9 mouse cellular contexts compared by ENCODE assay signal in genomic region chr3:145614362-145615115, GRCm38 (mm10). TPM values are rescaled to one million over a fixed set of nuclear protein-coding genes. Genes with fewer than 3 reads are reported as not detected.
DNase-seq lines count a peak whose midpoint lies in the region; ATAC-seq and TF ChIP-seq lines count a peak whose summit lies in the region.
"Had no signal": no experiment of that assay in that cellular context is flagged by ENCODE, and none has a peak within 500 bp of the region (broad histone marks: within the 10 kb centered on the region; RNA-seq: fewer than 3 reads in every experiment).

No protein-coding gene starts in this region.

- ATAC-seq in forebrain, embryonic 12.5 days (ENCODE audit: low FRiP score): peak; percentile 54
- peak; percentile 50 for ATAC-seq in hindbrain, embryonic 16.5 days
- ATAC-seq in neural tube, embryonic 15.5 days (ENCODE audit: low FRiP score): peak; percentile 30; the same call in 1 of the 2 replicates

- peak overlapping the region; percentile 38 for H3K4me3 ChIP-seq in gastrocnemius, adult 2 months
- no peak overlapping the region for H3K4me3 ChIP-seq in forebrain, embryonic 12.5 days (replicated peaks)
- no peak overlapping the region for H3K4me3 ChIP-seq in hindbrain, embryonic 16.5 days (ENCODE audit: low read length)
- H3K4me3 ChIP-seq in neural tube, embryonic 15.5 days (replicated peaks): no peak overlapping the region

- no peaks in the 10 kb centered on the region for H3K36me3 ChIP-seq in forebrain, embryonic 12.5 days (replicated peaks)
- no peaks in the 10 kb centered on the region for H3K36me3 ChIP-seq in hindbrain, embryonic 16.5 days (ENCODE audit: control insufficient read depth, insufficient read depth, low read length)
- H3K36me3 ChIP-seq in neural tube, embryonic 15.5 days: no peaks in the 10 kb centered on the region

- 19% methylated on average over 17 of the region's 17 CpGs for WGBS in forebrain, embryonic 12.5 days
- 14% methylated on average over 17 of the region's 17 CpGs for WGBS in hindbrain, embryonic 16.5 days
- WGBS in neural tube, embryonic 15.5 days: 18% methylated on average over 17 of the region's 17 CpGs

- intact Hi-C loops in gastrocnemius, adult 2 months (cut with DNase I): no loop called here

- DNase-seq in gastrocnemius, adult 2 months: peak; percentile 52
- no peak for DNase-seq in gastrocnemius, postnatal 25 days
- DNase-seq in lung, adult 18-20 months: peak; percentile 64 to 76
- DNase-seq in thymus, postnatal 4 days: no peak
- DNase-seq in right cerebral cortex, postnatal 36 days (ENCODE audit: low spot score in 2 of 2): no peak

- no peaks in the 10 kb centered on the region for H3K9me3 ChIP-seq in forebrain, embryonic 12.5 days
- H3K9me3 ChIP-seq in hindbrain, embryonic 16.5 days (ENCODE audit: control insufficient read depth, low read length): no peaks in the 10 kb centered on the region
- H3K9me3 ChIP-seq in neural tube, embryonic 15.5 days (replicated peaks): no peaks in the 10 kb centered on the region

- TF ChIP-seq CTCF in gastrocnemius, adult 2 months (IDR thresholded peaks at IDR 0.05): no peak

- peaks cover 14% of the 10 kb centered on the region for H3K4me1 ChIP-seq in forebrain, embryonic 12.5 days
- peaks cover 11% of the 10 kb centered on the region for H3K4me1 ChIP-seq in hindbrain, embryonic 16.5 days (ENCODE audit: control insufficient read depth, insufficient read depth, low read depth, low read length)
- peaks cover 15% of the 10 kb centered on the region for H3K4me1 ChIP-seq in neural tube, embryonic 15.5 days

- H3K9ac ChIP-seq in forebrain, embryonic 12.5 days: no peak overlapping the region
- no peak overlapping the region; the same call in 1 of the 2 replicates for H3K9ac ChIP-seq in hindbrain, embryonic 16.5 days (ENCODE audit: low read depth, low read length)
- H3K9ac ChIP-seq in neural tube, embryonic 15.5 days (replicated peaks): no peak overlapping the region

- H3K4me2 ChIP-seq in forebrain, embryonic 12.5 days: peak overlapping the region; percentile 25
- H3K4me2 ChIP-seq in hindbrain, embryonic 16.5 days (ENCODE audit: low read length): 0 out of 2 replicates have a peak overlapping the region, but pooled peaks have one; percentile 20
- peak overlapping the region; percentile 7; the same call in 1 of the 2 replicates for H3K4me2 ChIP-seq in neural tube, embryonic 15.5 days

- H3K27me3 ChIP-seq in forebrain, embryonic 12.5 days: peaks cover 3% of the 10 kb centered on the region; the same call in 1 of the 2 replicates
- H3K27me3 ChIP-seq in hindbrain, embryonic 16.5 days (replicated peaks; ENCODE audit: control insufficient read depth, insufficient read depth, low read length): no peaks in the 10 kb centered on the region
- H3K27me3 ChIP-seq in neural tube, embryonic 15.5 days (replicated peaks): no peaks in the 10 kb centered on the region
- H3K27me3 ChIP-seq: CH12.LX had no signal

- peak overlapping the region; percentile 46 for H3K27ac ChIP-seq in gastrocnemius, adult 2 months
- H3K27ac ChIP-seq in forebrain, embryonic 12.5 days: no peak overlapping the region
- peak overlapping the region; percentile 26; the same call in 1 of the 2 replicates for H3K27ac ChIP-seq in hindbrain, embryonic 16.5 days (ENCODE audit: low read depth, low read length)
- H3K27ac ChIP-seq in neural tube, embryonic 15.5 days (replicated peaks): peak overlapping the region; percentile 60

RNA-seq across cellular contexts. Expression of gene Ccn1, which starts 35.2 kb away (rescaled TPM):
- total RNA-seq in gastrocnemius, adult 2 months (2021): 10 to 100 TPM; 20.8 to 52.2 TPM
- 10 to 100 TPM; 18.2 to 21.4 TPM for total RNA-seq in gastrocnemius, postnatal 25 days (2021)
- polyA plus RNA-seq in forebrain, embryonic 12.5 days (2016; fragmentation: Nextera tagmentation; extraction: Ambion mirVana): 43.9 and 44.1 TPM in 2 replicates
- polyA plus RNA-seq in hindbrain, embryonic 16.5 days (2015; fragmentation: Nextera tagmentation; extraction: Ambion mirVana): 7.5 and 8.5 TPM in 2 replicates
- polyA plus RNA-seq in neural tube, embryonic 15.5 days (2015; fragmentation: Nextera tagmentation; extraction: Ambion mirVana): 8.9 and 10.2 TPM in 2 replicates
- total RNA-seq: CH12.LX had no signal

RNA-seq across cellular contexts. Expression of gene Znhit6, which starts 38.5 kb away (rescaled TPM):
- total RNA-seq in gastrocnemius, adult 2 months (2021): 10 to 100 TPM; 12.3 to 12.8 TPM
- total RNA-seq in gastrocnemius, postnatal 25 days (2021): 1 to 10 TPM; 8.2 to 9.7 TPM
- 43.0 TPM in 2 replicates for polyA plus RNA-seq in forebrain, embryonic 12.5 days (2016; fragmentation: Nextera tagmentation; extraction: Ambion mirVana)
- polyA plus RNA-seq in hindbrain, embryonic 16.5 days (2015; fragmentation: Nextera tagmentation; extraction: Ambion mirVana): 30.5 and 34.1 TPM in 2 replicates
- polyA plus RNA-seq in neural tube, embryonic 15.5 days (2015; fragmentation: Nextera tagmentation; extraction: Ambion mirVana): 36.6 TPM in 2 replicates

Comparison
In these comparisons a context has a peak if more than half of its experiments do, and no peak if none do; other contexts are left out.
1. DNase-seq: peak in gastrocnemius, adult 2 months (single experiment) and lung, adult 18-20 months (2 of 2); none in gastrocnemius, postnatal 25 days (single experiment), thymus, postnatal 4 days (single experiment) and right cerebral cortex, postnatal 36 days (0 of 2).
2. Peak in every context shown above with its lines, with median percentiles within 50 percentile points of each other: ATAC-seq and H3K4me2 ChIP-seq.